Mouse (Mus musculus) bone marrow macrophage, adult 2 months (primary cell): ENCODE data around the gene Fam57a. TPM values are rescaled to one million over a fixed set of nuclear protein-coding genes. Genes with fewer than 3 reads are reported as not detected.
"Not testable (repeated sequence)": the region's sequence is repeated elsewhere in the genome, so short reads cannot be mapped to it uniquely, and the experiment has no call there.

Experiments
- H3K27ac ChIP-seq: 2 replicates; pipeline ENCODE4 v1.5.1; 2012; ENCODE audit warnings: low read depth, low read length; ENCODE audit not compliant: insufficient read depth
- H3K4me1 ChIP-seq: 2 replicates; pipeline ENCODE4 v1.6.1; 2012; ENCODE audit warnings: low read length; ENCODE audit not compliant: control insufficient read depth, insufficient read depth
- H3K4me3 ChIP-seq: 2 replicates; pipeline ENCODE4 v1.5.1; 2012; ENCODE audit warnings: mild to moderate bottlenecking, low read length, moderate library complexity; ENCODE audit not compliant: insufficient read depth
- CTCF ChIP-seq: IDR thresholded peaks from 2 replicates; pipeline ENCODE4 v1.5.1; 2012; ENCODE audit warnings: low read depth, mild to moderate bottlenecking, low read length, moderate library complexity
- POLR2A ChIP-seq: IDR thresholded peaks from 2 replicates; pipeline ENCODE4 v1.6.1; 2012; ENCODE audit warnings: mild to moderate bottlenecking, low read depth, low read length, borderline replicate concordance
- polyA plus RNA-seq: library from polyadenylated mRNA; stranded (reverse); fragments of >200 nt; gene quantifications from 2 replicates; pipeline ENCODE4 v1.2.4, GENCODE M21; 2012; ENCODE audit not compliant: missing spikeins, insufficient read depth, insufficient read length

Gene Fam57a
- polyA plus RNA-seq, 1 experiment, result 2.1 TPM

DNA sequence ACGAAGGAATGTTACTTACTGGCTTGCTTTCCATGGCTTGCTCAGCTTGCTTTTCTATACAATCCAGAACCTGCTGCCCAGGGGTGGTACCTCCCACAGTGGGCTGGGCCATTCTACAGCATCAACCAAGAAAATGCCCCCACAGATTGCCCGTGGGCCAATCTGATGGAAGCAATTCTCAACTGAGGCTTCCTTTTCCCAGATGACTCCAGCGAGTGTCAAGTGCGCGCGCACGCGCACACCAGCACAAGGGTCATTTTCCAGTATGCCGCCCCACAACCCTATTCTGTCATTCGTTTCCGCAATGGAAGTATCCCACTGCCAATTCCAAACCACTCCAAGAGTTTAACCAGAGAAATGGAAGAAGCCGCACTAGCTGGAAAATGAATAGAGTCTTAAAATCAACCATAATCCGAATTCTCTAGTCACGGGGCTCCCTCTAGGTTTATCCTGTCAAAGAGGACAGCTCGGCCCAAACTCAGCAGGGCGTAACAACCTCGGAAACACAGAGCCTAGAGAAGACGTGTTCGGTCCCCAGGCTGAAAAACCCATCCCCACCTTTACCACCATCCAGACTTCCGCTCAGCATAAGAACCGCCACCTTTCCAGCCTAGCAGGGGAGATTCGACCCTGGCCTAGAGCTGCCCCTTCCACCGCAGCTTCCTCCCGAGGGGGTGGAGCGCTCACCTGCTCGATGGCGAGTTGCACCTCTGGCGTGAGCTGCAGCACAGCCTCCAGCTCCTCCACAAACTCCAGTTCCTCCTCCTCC, 561 bp upstream of the Fam57a start:
- no peak for TF ChIP-seq CTCF
- no peak for TF ChIP-seq POLR2A
- peak overlapping the region; percentile 50 for H3K27ac ChIP-seq
- H3K4me1 ChIP-seq, result peaks cover 9% of the 10 kb centered on the region
- H3K4me3 ChIP-seq, result peak overlapping the region; percentile 96

DNA sequence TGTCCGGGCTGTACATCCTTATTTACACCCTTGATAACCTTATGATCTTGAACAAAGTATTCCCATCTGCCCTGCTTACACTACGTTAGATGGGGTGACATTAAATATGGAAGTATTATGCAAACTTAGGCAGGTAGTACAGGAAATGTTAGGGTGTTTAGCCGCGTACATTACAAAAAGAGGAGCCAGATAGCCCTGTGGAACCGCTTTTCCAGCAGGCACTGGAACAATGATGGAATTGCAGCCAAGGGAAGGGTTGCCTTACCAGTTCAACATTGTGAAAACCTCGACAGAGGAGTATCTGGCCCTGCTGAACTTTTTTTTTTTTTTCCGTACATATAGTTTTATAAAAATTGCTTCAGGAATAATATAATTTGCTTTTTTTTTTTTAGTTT, 672 bp downstream of the Fam57a start:
- Histone ChIP-seq H3K27ac (peak overlapping the region; percentile 23; the same call in 1 of the 2 replicates), H3K4me3 (peak overlapping the region; percentile 96), H3K4me1 (peaks cover 9% of the 10 kb centered on the region)
- TF ChIP-seq CTCF, result no peak; the same call in 1 of the 2 replicates
- no peak for TF ChIP-seq POLR2A

DNA sequence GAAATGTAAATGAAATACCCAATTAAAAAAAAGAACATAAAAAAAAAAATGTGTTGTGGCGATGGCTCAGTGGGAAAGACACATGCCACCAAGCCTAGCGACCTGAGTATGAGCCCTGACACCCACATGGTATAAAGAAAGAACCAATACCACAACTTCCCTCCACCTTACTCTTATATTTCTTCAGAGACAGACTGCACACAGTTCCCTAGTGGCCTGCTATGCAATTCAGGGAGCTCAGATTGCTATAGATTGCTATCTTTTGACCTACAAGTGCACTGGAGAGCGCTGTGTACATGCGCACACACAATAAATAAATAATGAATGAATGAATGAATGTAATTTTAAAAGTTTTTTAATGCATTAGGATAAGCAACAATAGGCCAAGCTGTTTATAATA, 4.3 kb downstream of the Fam57a start:
- Histone ChIP-seq H3K27ac (no peak overlapping the region), H3K4me1 (no peaks in the 10 kb centered on the region), H3K4me3 (no peak overlapping the region)
- no peak for TF ChIP-seq CTCF
- TF ChIP-seq POLR2A, result no peak

DNA sequence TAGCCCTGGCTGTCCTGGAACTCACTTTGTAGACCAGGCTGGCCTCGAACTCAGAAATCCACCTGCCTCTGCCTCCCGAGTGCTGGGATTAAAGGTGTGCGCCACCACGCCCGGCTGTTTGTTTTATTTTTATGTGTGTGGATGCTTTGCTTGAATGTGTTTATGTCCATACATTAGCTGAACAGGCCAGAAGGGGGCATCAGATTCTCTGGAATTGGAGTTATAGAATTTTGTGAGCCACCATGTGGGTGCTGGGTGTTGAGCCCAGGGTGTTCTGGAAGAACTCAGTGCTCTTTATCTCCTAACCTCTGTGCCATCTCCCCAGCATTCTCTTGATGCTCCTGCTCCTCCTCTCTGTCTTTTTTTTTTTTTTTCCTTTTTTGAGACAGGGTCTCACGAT, 7.4 kb downstream of the Fam57a start:
- no peak overlapping the region for H3K27ac ChIP-seq
- TF ChIP-seq POLR2A, result no peak
- TF ChIP-seq CTCF, result no peak
- H3K4me3 ChIP-seq, result no peak overlapping the region
- no peaks in the 10 kb centered on the region for H3K4me1 ChIP-seq

DNA sequence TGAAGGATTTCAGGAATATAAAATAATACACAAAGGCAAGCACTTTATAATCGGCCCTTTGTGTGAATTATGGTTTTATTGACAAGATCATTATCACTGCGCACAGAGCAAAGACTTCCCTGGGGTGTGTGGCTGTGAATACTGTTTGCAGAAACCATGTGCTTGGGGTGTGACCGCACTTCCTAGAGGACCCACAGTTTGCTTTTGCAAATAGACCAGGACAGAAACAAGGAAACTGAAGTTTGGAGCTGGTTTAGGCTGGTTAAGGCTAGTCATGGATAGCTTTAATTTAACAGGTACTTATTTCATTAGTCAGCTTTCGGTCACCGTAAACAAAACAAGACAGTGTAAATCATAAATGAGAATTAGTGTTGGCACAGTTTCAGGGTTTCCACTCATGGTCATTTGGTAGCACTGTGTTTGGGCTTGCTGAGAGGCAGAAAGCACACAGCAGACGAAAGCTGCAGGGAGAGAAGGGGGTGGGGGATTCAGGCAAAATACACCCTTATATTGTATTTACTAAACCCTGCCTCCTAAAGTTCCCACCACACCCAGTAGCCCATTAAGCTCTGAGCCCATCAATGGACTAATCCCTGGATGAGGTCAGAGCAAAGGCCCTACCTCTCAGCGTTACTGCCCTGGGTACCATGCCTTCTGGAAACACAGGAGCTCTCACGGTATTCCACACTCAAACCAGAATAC, 17.0 kb downstream of the Fam57a start:
- no peaks in the 10 kb centered on the region for H3K4me1 ChIP-seq
- TF ChIP-seq POLR2A, result no peak
- TF ChIP-seq CTCF, result no peak
- H3K4me3 ChIP-seq, result no peak overlapping the region
- H3K27ac ChIP-seq, result no peak overlapping the region

DNA sequence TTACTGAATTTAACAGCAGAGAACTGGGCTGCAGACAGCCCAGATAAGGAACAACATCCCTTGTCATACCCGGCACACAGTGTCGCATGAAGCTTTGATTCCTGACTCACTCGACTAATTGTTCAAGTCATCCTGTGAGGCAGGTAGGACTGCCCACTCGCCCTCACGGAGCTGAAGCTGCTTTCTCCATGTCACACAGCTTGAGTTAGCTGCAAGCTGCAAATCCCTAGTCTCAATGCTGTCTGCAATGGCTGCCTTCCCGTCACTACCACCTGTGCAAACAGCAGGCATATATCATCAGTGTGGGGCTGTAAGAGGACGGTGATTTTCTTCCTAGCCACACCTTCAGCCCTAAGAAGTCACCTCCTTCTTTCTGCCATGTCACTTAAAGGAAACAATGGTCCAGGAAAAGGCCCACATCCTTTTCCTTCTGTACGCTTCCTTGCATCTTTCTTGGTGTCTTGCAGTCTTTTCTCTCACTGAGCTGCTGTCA, 17.6 kb downstream of the Fam57a start:
- Histone ChIP-seq H3K4me3 (no peak overlapping the region), H3K27ac (no peak overlapping the region), H3K4me1 (no peaks in the 10 kb centered on the region)
- TF ChIP-seq CTCF, result no peak
- TF ChIP-seq POLR2A, result no peak

DNA sequence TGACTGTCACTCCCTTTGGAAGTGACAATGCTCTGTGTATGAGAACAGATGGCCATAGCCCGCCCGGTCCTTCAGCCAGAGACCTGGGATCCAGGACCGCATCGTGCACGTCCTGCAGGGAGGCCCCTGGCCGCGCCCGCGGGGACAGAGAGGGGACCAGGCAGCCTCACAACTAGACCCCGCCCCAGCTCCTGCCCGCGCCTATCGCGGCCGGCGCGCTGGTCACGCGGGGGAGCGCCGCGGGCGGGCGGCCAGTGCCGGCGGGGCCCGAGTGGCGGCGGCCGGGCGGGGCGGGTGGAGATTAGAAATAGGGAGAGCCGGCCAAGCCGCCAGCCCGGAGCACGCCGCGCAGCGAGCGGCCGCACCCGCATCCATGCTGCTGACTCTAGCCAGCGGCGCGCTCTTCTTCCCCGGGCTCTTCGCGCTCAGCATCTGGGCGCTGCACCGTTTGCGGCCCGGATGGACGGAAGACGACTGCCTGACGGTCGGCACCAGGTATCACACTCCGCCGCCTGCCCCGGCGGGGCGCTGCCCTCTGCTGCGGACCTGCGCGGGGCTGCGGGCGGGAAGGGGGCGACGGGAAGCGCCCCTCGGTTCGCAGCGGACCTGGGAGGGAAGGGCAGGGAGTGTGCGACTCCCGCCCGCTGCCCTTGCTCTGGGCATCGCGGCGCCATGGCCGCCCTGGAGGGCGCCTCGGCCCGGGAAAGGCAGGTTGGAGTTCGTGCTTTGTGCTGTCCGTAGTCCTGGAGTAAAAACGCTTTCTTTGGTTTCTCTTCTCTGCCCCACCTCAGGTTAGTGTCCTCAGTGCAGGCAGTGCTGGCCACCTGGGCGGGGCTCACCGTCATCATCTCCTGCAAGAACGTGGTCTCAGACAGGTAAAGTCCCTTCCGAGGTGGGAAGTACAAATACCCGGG, 22.5 kb downstream of the Fam57a start:
- TF ChIP-seq CTCF (no peak), POLR2A (no peak)
- H3K4me3 ChIP-seq, result peak overlapping the region; percentile 77
- H3K4me1 ChIP-seq, result no peaks in the 10 kb centered on the region
- no peak overlapping the region for H3K27ac ChIP-seq

DNA sequence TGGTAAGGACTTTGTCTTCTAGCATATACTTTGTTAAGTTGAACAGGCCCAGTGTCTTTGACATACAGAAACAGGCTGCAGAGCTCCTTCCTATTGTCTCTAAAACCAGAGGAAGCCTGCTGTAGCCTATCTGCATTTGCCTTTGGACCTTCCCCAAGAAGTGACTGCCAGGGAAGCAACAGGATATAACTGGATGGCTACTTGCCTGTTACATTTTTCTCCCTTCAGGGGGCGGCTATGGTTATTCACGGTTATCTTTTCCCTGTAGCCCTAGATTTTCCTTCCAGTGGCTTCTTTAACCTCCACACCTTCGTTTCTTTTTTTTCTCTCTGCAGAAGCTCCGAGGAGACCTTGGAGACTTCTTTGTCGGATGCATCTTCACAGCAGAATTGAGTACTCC, 27.3 kb downstream of the Fam57a start:
- no peak overlapping the region for H3K4me3 ChIP-seq
- no peak overlapping the region for H3K27ac ChIP-seq
- no peaks in the 10 kb centered on the region for H3K4me1 ChIP-seq
- TF ChIP-seq POLR2A (no peak), CTCF (no peak)

DNA sequence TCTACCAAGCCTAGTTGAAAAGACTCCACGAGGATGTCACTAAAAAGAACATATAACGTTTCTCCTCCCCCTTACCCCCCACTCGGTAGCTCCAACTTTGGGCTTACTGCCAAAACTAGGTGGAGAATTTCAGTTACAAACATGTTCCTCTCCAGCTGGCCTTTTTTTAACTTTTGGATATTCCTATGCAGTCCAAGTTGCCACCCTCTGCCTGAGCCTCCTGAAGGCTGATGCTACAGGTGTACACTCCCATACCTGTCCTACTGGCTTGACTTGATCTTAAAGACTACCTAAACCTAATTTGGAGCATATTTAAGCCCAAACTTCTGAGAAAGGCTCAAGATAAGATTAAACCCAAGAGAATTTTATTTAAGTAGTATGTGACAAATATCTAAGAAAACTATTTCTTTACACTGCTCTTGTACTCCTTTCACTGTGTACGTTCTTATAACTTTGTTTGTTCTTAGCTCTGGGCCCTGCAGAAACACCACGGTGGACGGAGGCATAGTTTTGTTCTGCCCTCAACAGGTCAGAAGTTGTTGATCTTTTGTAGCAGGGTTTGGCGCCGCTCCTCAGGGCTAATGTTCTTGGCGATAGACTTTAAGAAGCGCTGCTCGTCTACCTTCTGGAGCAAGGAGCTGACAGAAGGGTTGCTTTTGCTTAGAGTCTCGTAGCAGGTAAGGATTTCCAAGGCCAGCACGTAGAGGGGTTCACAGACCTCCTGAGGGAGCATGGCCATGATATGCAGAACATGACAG, 30.9 kb downstream of the Fam57a start:
- no peak overlapping the region for H3K4me3 ChIP-seq
- TF ChIP-seq CTCF (no peak), POLR2A (no peak)
- no peak overlapping the region for H3K27ac ChIP-seq
- peaks cover 7% of the 10 kb centered on the region for H3K4me1 ChIP-seq

DNA sequence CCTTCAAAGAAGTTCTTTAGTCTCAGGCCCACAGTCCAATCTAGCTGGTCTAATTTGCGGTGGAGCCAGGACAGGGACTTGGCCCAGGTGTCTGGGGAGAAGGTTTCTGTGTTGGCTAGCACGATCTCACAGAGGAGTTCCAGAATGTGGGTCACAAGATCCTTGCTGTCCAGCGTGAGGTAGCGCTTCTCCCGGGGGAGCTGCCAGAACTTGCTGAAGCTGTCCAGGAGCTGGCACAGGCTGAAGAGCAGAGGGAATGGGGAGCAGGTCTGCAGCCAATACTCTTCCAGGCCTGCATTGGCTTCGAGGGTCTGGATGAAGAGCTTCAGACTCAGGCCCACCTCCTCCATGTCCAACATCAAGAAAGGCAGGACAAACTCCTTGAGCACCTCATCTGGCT, 32.1 kb downstream of the Fam57a start:
- H3K27ac ChIP-seq, H3K4me3 ChIP-seq: not testable (repeated sequence)
- H3K4me1 ChIP-seq, result peaks cover 14% of the 10 kb centered on the region
